ENCODE assay signal across 9 mouse cellular contexts in the genomic region with DNA sequence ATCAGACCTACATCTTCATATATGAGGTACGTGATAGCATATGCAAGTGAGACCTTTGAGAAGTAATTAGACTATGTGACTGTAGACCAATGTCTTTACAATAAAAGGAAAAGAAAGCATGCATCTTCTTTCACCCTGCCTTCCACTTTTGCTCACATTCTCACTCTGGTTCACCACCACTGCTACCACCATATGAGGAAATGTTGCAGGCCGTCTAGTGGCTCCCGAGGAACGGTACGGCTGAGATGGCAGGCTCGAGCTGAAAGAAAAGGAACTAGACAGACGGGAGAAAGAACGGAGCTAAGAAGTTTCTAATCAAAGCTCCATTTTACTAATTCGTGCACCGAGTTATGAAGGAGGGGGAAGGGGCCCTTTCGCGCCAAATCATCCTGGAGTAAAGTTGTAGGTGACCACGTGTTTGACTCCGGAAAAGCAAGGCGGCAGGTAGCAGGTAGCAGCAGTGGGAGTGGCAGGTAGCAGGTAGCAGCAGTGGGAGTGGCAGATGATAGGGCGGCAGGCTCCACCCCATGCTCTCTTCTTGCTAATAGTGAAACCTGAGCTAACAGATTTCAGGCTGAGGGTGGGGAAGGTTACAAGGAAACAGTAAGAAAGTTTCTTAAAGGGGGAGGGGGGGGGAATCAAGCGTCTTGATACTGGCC.
DNase-seq lines count a peak whose midpoint lies in the region; ATAC-seq lines count a peak whose summit lies in the region.
"Had no signal": no experiment of that assay in that cellular context is flagged by ENCODE, and none has a peak within 500 bp of the region (broad histone marks: within the 10 kb centered on the region; RNA-seq: fewer than 3 reads in every experiment).

No protein-coding gene starts in this region.

- H3K27ac ChIP-seq in limb, embryonic 10.5 days, result no peak overlapping the region
- H3K27ac ChIP-seq: neural tube, embryonic 13.5 days had no signal

- 25% methylated on average over 17 of the region's 17 CpGs for WGBS in limb, embryonic 10.5 days

- DNase-seq in testis, postnatal 14 days (ENCODE audit: low spot score), result peak; percentile 8
- DNase-seq in testis, postnatal 10 days (ENCODE audit: low spot score), result no peak
- DNase-seq in limb, embryonic 10.5 days (ENCODE audit: low spot score), result no peak
- peak; percentile 22 for DNase-seq in yolk sac, embryonic 10.5 days (ENCODE audit: low spot score)
- no peak for DNase-seq in left cerebral cortex, adult 9 months (ENCODE audit: low spot score in 2 of 2)
- DNase-seq in thymus, postnatal 4 days, result no peak
- DNase-seq: thymus, adult 2 months had no signal

- H3K4me3 ChIP-seq in limb, embryonic 10.5 days, result peak overlapping the region; percentile 27; the same call in 1 of the 2 replicates
- H3K4me3 ChIP-seq: neural tube, embryonic 13.5 days had no signal

- H3K27me3 ChIP-seq in limb, embryonic 10.5 days (ENCODE audit: low read depth, poor library complexity, severe bottlenecking), result no peaks in the 10 kb centered on the region
- H3K27me3 ChIP-seq: neural tube, embryonic 13.5 days had no signal

- peaks cover 26% of the 10 kb centered on the region for H3K4me1 ChIP-seq in limb, embryonic 10.5 days

- H3K36me3 ChIP-seq in limb, embryonic 10.5 days, result no peaks in the 10 kb centered on the region
- H3K36me3 ChIP-seq: neural tube, embryonic 13.5 days had no signal

- peak; percentile 36 to 53; a peak in 2 of 4 replicates for ATAC-seq in hematopoietic stem cell, adult 5-6 weeks (replicated peaks in 1 of 2; ENCODE audit: insufficient read depth in 1 of 2, low FRiP score in 2 of 2, low TSS enrichment in 1 of 2, low read depth in 1 of 2, poor library complexity in 2 of 2, severe bottlenecking in 2 of 2)

- H3K9me3 ChIP-seq in limb, embryonic 10.5 days (replicated peaks), result no peaks in the 10 kb centered on the region
- H3K9me3 ChIP-seq: neural tube, embryonic 13.5 days had no signal

Comparison
In these comparisons a context has a peak if more than half of its experiments do, and no peak if none do; other contexts are left out.
1. DNase-seq: peak in testis, postnatal 14 days (single experiment) and yolk sac, embryonic 10.5 days (single experiment); none in testis, postnatal 10 days (single experiment), limb, embryonic 10.5 days (single experiment), left cerebral cortex, adult 9 months (0 of 2) and thymus, postnatal 4 days (single experiment).